Mouse (Mus musculus): ENCODE results near the gene Zfp629. TPM values are rescaled to one million over a fixed set of nuclear protein-coding genes. Genes with fewer than 3 reads are reported as not detected.

The Zfp629 gene
- polyA plus RNA-seq (2012; rRNA removed; ENCODE audit: low replicate concordance), result 3.0 and 7.2 TPM in 2 replicates

DNA sequence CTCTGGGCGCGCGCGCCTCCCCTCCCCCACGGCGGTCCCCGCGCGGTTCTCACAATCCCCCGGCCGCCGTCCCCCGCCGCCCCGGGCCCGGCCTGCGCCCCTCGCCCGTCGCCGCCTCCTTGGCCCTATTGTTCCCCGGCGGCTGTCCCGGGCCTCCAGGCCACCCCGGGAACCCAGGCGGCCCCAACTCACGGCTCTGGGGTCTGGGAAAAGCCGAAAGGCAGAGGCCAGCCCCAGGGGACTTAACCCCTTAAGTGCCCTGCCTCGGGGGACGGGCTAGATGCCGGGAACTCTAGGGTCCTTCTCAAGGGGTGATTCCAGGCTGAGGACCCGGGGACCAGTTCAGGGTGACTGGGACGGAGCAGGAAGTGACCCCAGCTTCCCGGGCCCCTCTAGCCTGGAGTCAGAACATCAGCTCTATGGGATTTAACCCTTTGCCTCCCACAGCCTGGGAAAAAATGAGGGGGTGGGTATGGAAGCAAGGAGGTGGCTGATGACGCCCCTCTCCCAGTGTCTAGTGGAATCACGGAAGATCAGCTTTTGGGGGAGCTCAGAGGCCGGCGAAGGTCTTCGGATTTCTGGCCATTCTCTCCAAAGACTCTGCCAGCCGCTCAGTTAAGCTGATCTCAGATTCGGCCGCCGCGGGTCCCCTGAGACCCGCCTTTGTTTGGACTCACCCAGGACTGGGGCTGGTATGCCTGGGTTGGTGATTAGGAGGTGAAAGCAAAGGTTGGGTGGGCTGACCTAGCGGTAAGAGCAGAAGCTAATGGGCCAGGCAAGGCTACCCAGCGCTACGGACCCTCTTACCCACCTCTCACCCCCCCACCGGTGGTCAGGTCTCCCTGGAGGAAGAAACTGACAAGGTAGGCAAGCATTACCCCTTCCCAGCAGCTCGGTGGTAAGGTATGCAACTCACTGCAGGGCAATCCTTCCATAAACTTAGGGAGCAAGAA, at the start of gene Zfp629:
Gene Zfp629, minus strand, starts transcription at position 907 of the 953 bp plus-strand sequence.

DNA sequence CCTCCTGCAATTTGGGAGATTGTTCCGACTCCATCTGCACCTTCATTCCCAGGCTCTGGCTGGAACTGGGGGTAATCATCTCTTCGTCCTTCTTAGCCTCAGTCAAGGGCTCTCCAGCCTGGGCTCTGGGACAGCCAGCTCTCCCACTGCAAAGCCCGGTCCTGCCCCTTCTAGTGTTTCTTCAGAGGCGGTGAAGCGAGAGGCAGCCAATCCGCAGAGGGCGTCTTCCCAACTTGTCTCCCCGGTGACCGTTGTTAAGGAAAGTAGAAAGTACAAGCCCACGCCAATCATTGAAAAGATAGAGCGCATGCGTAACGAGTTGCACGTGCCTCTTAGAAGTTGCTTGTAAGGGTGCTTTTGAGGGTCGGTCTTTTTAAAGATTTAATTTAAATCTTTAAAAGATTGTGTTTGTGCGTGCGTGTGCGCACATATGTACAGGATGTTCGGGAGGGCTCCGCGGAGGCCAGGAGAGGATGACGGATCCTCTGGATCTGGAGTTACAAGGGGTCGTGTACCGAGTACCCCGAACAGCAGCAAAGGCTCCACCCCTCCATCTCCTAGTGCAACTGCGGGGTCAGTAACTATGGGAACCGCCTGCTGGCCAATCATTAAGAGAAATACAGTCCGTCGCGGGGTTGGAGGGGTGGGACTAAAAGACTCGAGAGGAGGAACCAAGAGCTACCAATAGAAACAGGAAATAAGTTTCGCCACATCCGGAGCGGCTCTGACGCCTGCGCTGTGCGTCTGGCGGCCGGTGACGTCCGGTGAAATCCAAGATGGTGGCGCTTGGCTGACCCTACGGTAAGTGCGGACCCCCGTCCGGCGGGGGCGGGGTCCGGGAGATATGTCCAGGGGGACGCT, 27.4 kb downstream of the Zfp629 start, which contains the start of the genes Ccdc189 and Rnf40:
Gene Ccdc189, minus strand, starts transcription at position 585 of the 861 bp plus-strand sequence.
Gene Rnf40, plus strand, starts transcription at position 757 of the 861 bp plus-strand sequence.

DNA sequence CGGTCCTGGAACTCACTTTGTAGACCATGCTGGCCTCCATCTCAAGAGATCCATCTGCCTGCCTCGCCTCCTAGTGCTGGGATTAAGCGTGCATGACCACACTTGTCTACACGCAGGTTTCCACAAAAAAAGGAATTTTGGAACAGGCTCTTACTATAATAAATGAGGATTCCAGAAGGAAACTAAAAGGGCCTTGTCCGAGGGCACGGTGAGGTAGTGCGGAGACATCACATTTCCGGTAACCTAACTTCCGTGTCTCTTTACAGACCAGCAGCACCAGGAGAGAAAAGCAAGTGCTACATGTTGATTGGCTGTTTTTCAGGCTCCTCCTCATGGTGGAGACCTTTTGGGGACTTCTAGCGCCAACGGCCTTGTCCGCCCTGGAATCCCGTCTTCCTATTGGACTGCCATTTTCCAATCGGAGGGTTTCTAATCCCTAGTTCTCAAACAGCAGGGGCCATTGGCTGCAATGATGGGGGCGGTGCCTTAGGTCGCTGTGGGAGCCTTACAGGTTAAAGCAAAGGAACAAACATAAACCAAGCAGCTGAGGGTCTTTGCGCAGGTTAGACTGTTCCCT, 42.6 kb downstream of the Zfp629 start, which contains the start of gene Phkg2:
Gene Phkg2, plus strand, starts transcription at position 446 of the 577 bp plus-strand sequence.

DNA sequence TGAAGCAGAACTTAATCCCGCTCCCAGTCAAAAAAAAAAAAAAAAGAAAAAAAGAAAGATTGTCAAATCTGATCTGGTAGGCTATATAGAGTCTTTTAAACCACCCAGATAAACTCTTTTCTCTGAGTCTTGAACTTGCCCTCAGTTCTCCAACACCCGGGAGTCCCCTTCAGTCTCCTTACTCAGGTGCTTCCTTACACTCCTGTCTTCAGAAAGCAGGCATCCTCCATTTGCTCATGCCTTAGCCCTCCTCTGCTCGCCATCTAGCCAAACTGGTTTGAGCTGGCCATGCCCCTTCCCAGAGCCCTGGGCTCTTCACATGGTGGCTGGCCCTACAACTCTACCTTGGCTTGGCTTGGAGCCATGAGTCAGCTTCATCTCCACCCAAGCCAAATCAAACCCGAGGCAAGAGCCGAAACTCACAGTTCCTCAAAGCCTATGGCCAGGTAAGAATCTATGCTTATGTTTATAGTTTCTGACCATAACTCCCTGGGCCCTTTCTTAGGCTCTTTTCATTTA, 54.2 kb downstream of the Zfp629 start, which contains the start of gene Tmem265:
Gene Tmem265, plus strand, starts transcription at position 51 of the 519 bp plus-strand sequence.

Other genes starting within 250 kb of the Zfp629 start
- 15.0 and 20.1 TPM in 2 replicates for gene Zfp747, start 239.7 kb downstream of the Zfp629 start, polyA plus RNA-seq (2012; rRNA removed; ENCODE audit: low replicate concordance)
- 5.3 and 6.4 TPM in 2 replicates for gene 9130019O22Rik, start 228.6 kb downstream of the Zfp629 start, polyA plus RNA-seq (2012; rRNA removed; ENCODE audit: low replicate concordance)
- gene E430018J23Rik, start 222.2 kb downstream of the Zfp629 start, polyA plus RNA-seq (2012; rRNA removed; ENCODE audit: low replicate concordance), result 13.3 and 15.1 TPM in 2 replicates
- gene Zfp764, start 209.0 kb downstream of the Zfp629 start, polyA plus RNA-seq (2012; rRNA removed; ENCODE audit: low replicate concordance), result 3.9 and 4.6 TPM in 2 replicates
- 21.7 and 35.2 TPM in 2 replicates for gene Zfp688, start 193.7 kb downstream of the Zfp629 start, polyA plus RNA-seq (2012; rRNA removed; ENCODE audit: low replicate concordance)
- gene Zfp689, start 166.6 kb downstream of the Zfp629 start, polyA plus RNA-seq (2012; rRNA removed; ENCODE audit: low replicate concordance), result 3.7 and 4.3 TPM in 2 replicates
- 62.8 and 68.1 TPM in 2 replicates for gene Prr14, start 156.2 kb downstream of the Zfp629 start, polyA plus RNA-seq (2012; rRNA removed; ENCODE audit: low replicate concordance)
- 36.5 and 43.2 TPM in 2 replicates for gene Fbrs, start 136.6 kb downstream of the Zfp629 start, polyA plus RNA-seq (2012; rRNA removed; ENCODE audit: low replicate concordance)
- gene Srcap, start 103.8 kb downstream of the Zfp629 start, polyA plus RNA-seq (2012; rRNA removed; ENCODE audit: low replicate concordance), result 17.5 and 20.0 TPM in 2 replicates
- 5.6 and 10.2 TPM in 2 replicates for gene Gm42715, start 96.2 kb downstream of the Zfp629 start, polyA plus RNA-seq (2012; rRNA removed; ENCODE audit: low replicate concordance)
- gene Tmem265, start 54.4 kb downstream of the Zfp629 start, polyA plus RNA-seq (2012; rRNA removed; ENCODE audit: low replicate concordance), result 1.2 and 3.0 TPM in 2 replicates
- gene Phkg2, start 42.5 kb downstream of the Zfp629 start, polyA plus RNA-seq (2012; rRNA removed; ENCODE audit: low replicate concordance), result 28.3 and 32.0 TPM in 2 replicates
- gene Ccdc189, start 27.2 kb downstream of the Zfp629 start, polyA plus RNA-seq (2012; rRNA removed; ENCODE audit: low replicate concordance), result 0.97 and 1.6 TPM in 2 replicates
- 15.9 and 16.2 TPM in 2 replicates for gene Rnf40, start 27.0 kb downstream of the Zfp629 start, polyA plus RNA-seq (2012; rRNA removed; ENCODE audit: low replicate concordance)
- 30.7 and 46.2 TPM in 2 replicates for gene Bcl7c, start 93.1 kb upstream of the Zfp629 start, polyA plus RNA-seq (2012; rRNA removed; ENCODE audit: low replicate concordance)
- 18.0 and 22.0 TPM in 2 replicates for gene Ctf1, start 96.9 kb upstream of the Zfp629 start, polyA plus RNA-seq (2012; rRNA removed; ENCODE audit: low replicate concordance)
- gene Ctf2, start 116.4 kb upstream of the Zfp629 start, polyA plus RNA-seq (2012; rRNA removed; ENCODE audit: low replicate concordance), result not detected in 2 replicates
- 51.0 and 74.6 TPM in 2 replicates for gene Fbxl19, start 128.7 kb upstream of the Zfp629 start, polyA plus RNA-seq (2012; rRNA removed; ENCODE audit: low replicate concordance)
- gene Orai3, start 154.0 kb upstream of the Zfp629 start, polyA plus RNA-seq (2012; rRNA removed; ENCODE audit: low replicate concordance), result 23.5 and 26.0 TPM in 2 replicates
- gene Setd1a, start 160.9 kb upstream of the Zfp629 start, polyA plus RNA-seq (2012; rRNA removed; ENCODE audit: low replicate concordance), result 6.8 and 8.0 TPM in 2 replicates
- gene Gm49388, start 169.8 kb upstream of the Zfp629 start, polyA plus RNA-seq (2012; rRNA removed; ENCODE audit: low replicate concordance), result not detected in 2 replicates
- 39.8 and 42.6 TPM in 2 replicates for gene Hsd3b7, start 184.8 kb upstream of the Zfp629 start, polyA plus RNA-seq (2012; rRNA removed; ENCODE audit: low replicate concordance)
- gene Stx4a, start 208.5 kb upstream of the Zfp629 start, polyA plus RNA-seq (2012; rRNA removed; ENCODE audit: low replicate concordance), result 40.2 and 59.7 TPM in 2 replicates
- 2.0 and 3.3 TPM in 2 replicates for gene Stx1b, start 208.8 kb upstream of the Zfp629 start, polyA plus RNA-seq (2012; rRNA removed; ENCODE audit: low replicate concordance)

Data from duodenum, adult 2 months (tissue).